Mouse (Mus musculus): Measurements from ENCODE around the gene Smim6.

GRCm38 (mm10) chr11:115877174-115877755 lies 34.6 kb upstream of the Smim6 start:
- TF ChIP-seq CTCF (IDR thresholded peaks at IDR 0.05), result no peak
- TF ChIP-seq POLR2A (IDR thresholded peaks at IDR 0.05; ENCODE audit: insufficient read depth, low read depth, low read length), result no peak
